Mouse (Mus musculus) right cerebral cortex, postnatal 36 days (tissue): ENCODE data around the gene Bicdl2.

Experiments used
- DNase-seq, 2 experiments: peaks; one replicate each; pipeline ENCODE4 v3.0.0; 2022; ENCODE audit warnings: low spot score in 2 of 2, mixed read lengths in 1 of 2

The Bicdl2 gene

GRCm38 (mm10) chr17:23717003-23717402 is 56.7 kb downstream of the Bicdl2 start:
- DNase-seq = no peak
